Mouse (Mus musculus) C2C12 (cell line): ENCODE results near the gene Dirc2. TPM values are rescaled to one million over a fixed set of nuclear protein-coding genes. Genes with fewer than 3 reads are reported as not detected.

Source experiments
- H3K27me3 ChIP-seq: one replicate; pipeline ENCODE4 v1.6.1; 2011; ENCODE audit not compliant: control insufficient read depth, insufficient read depth, insufficient read length
- H3K36me3 ChIP-seq: one replicate; pipeline ENCODE4 v1.6.1; 2011; ENCODE audit not compliant: control insufficient read depth, insufficient read depth
- H3K4me3 ChIP-seq: one replicate; pipeline ENCODE4 v1.5.1; 2011; ENCODE audit warnings: mild to moderate bottlenecking, control low read depth; ENCODE audit not compliant: poor library complexity, insufficient read depth, severe bottlenecking
- H3K79me2 ChIP-seq: one replicate; pipeline ENCODE4 v1.6.1; 2011; ENCODE audit not compliant: control insufficient read depth, insufficient read depth
- H3K79me3 ChIP-seq: one replicate; pipeline ENCODE4 v1.6.1; 2011; ENCODE audit warnings: low read depth, control low read depth
- H3ac ChIP-seq: one replicate; pipeline ENCODE3; 2011; ENCODE audit warnings: low read depth; ENCODE audit not compliant: control insufficient read depth, insufficient read length
- CEBPB ChIP-seq: IDR thresholded peaks from one replicate; pipeline ENCODE4 v1.6.1; 2011; ENCODE audit warnings: low read depth, mild to moderate bottlenecking, control low read depth, moderate library complexity
- CTCF ChIP-seq: IDR thresholded peaks from one replicate; pipeline ENCODE4 v1.5.1; 2011; ENCODE audit not compliant: control insufficient read depth, insufficient read depth, insufficient read length
- FOSL1 ChIP-seq: IDR thresholded peaks from one replicate; pipeline ENCODE4 v1.8.0; 2011; ENCODE audit warnings: mild to moderate bottlenecking, low read length; ENCODE audit not compliant: poor library complexity, insufficient read depth, severe bottlenecking
- MAX ChIP-seq: IDR thresholded peaks from one replicate; pipeline ENCODE4 v1.6.1; 2011; ENCODE audit warnings: mild to moderate bottlenecking, control low read depth
- MYOD1 ChIP-seq: IDR thresholded peaks from one replicate; pipeline ENCODE4 v1.6.1; 2011; ENCODE audit warnings: low read depth; ENCODE audit not compliant: control insufficient read depth, insufficient read length
- MYOG ChIP-seq: IDR thresholded peaks from one replicate; pipeline ENCODE4 v1.6.1; 2011; ENCODE audit not compliant: control insufficient read depth, insufficient read length; ENCODE audit errors: extremely low read depth
- USF1 ChIP-seq: IDR thresholded peaks from one replicate; pipeline ENCODE4 v1.6.1; 2011; ENCODE audit warnings: low read depth, mild to moderate bottlenecking, control low read depth, moderate library complexity
- polyA plus RNA-seq: library from polyadenylated mRNA; unstranded; fragments of >200 nt; fragmentation: generic; extraction: Trizol; gene quantifications from one replicate; pipeline ENCODE4 v1.2.1, GENCODE M21; 2012; ENCODE audit warnings: missing spikeins

The Dirc2 gene
- polyA plus RNA-seq, 1 experiment, result 11.7 TPM

GRCm38 (mm10) chr16:35751841-35752240, 17.3 kb downstream of the Dirc2 start:
- Histone ChIP-seq H3K79me2 (no peaks in the 10 kb centered on the region), H3K4me3 (no peak overlapping the region), H3K36me3 (no peaks in the 10 kb centered on the region), H3K79me3 (no peaks in the 10 kb centered on the region), H3ac (no peak overlapping the region), H3K27me3 (no peaks in the 10 kb centered on the region)
- TF ChIP-seq FOSL1, result no peak
- TF ChIP-seq USF1, result no peak
- TF ChIP-seq CTCF, result no peak
- no peak for TF ChIP-seq CEBPB
- no peak for TF ChIP-seq MAX
- no peak for TF ChIP-seq MYOD1
- no peak for TF ChIP-seq MYOG

- no peak overlapping the region for H3K4me3 ChIP-seq
- TF ChIP-seq MYOD1, result no peak
- no peak for TF ChIP-seq CEBPB
- no peak for TF ChIP-seq FOSL1
- TF ChIP-seq USF1, result no peak
- no peak for TF ChIP-seq CTCF
- TF ChIP-seq MYOG, result no peak
- TF ChIP-seq MAX, result no peak
- H3K79me2 ChIP-seq, result no peaks in the 10 kb centered on the region
- no peaks in the 10 kb centered on the region for H3K79me3 ChIP-seq
- H3K36me3 ChIP-seq, result no peaks in the 10 kb centered on the region
- H3K27me3 ChIP-seq, result no peaks in the 10 kb centered on the region
- H3ac ChIP-seq, result no peak overlapping the region
Measured at GRCm38 (mm10) chr16:35749385-35749784, 19.8 kb downstream of the Dirc2 start.

- no peaks in the 10 kb centered on the region for H3K79me2 ChIP-seq
- no peaks in the 10 kb centered on the region for H3K36me3 ChIP-seq
- no peaks in the 10 kb centered on the region for H3K27me3 ChIP-seq
- no peak overlapping the region for H3K4me3 ChIP-seq
- TF ChIP-seq MYOD1 (no peak), CTCF (no peak), FOSL1 (no peak), USF1 (no peak), MAX (no peak), MYOG (no peak), CEBPB (no peak)
- no peaks in the 10 kb centered on the region for H3K79me3 ChIP-seq
- H3ac ChIP-seq, result no peak overlapping the region
Measured at GRCm38 (mm10) chr16:35748237-35748603, 20.9 kb downstream of the Dirc2 start.

GRCm38 (mm10) chr16:35747417-35748236, 21.5 kb downstream of the Dirc2 start:
- TF ChIP-seq MYOG, result no peak
- TF ChIP-seq MAX, result no peak
- TF ChIP-seq CEBPB, result no peak
- TF ChIP-seq FOSL1, result no peak
- TF ChIP-seq CTCF, result no peak
- no peak for TF ChIP-seq USF1
- TF ChIP-seq MYOD1, result no peak

GRCm38 (mm10) chr16:35742251-35742937, 26.8 kb downstream of the Dirc2 start:
- no peak overlapping the region for H3ac ChIP-seq
- no peaks in the 10 kb centered on the region for H3K36me3 ChIP-seq
- no peaks in the 10 kb centered on the region for H3K79me2 ChIP-seq
- H3K4me3 ChIP-seq, result no peak overlapping the region
- H3K79me3 ChIP-seq, result no peaks in the 10 kb centered on the region
- TF ChIP-seq MYOG (no peak), USF1 (no peak), MYOD1 (no peak), CEBPB (no peak), CTCF (no peak), FOSL1 (no peak), MAX (no peak)
- no peaks in the 10 kb centered on the region for H3K27me3 ChIP-seq

More at GRCm38 (mm10) chr16:35747417-35748236, 21.5 kb downstream of the Dirc2 start:
- no peaks in the 10 kb centered on the region for H3K79me2 ChIP-seq
- H3K79me3 ChIP-seq, result no peaks in the 10 kb centered on the region
- no peaks in the 10 kb centered on the region for H3K36me3 ChIP-seq
- no peak overlapping the region for H3K4me3 ChIP-seq
- no peaks in the 10 kb centered on the region for H3K27me3 ChIP-seq
- H3ac ChIP-seq, result no peak overlapping the region
